Mouse (Mus musculus) right cerebral cortex, adult 2 months (tissue): ENCODE results near the gene Orai1.

Experiments
- DNase-seq, 2 experiments: peaks; one replicate each; pipeline ENCODE4 v3.0.0; 2021 to 2022; ENCODE audit warnings: low spot score in 2 of 2

The Orai1 gene

GRCm38 (mm10) chr5:123067395-123067995 lies 52.6 kb downstream of the Orai1 start:
- no peak for DNase-seq

- no peak for DNase-seq
Observed at GRCm38 (mm10) chr5:123068115-123068514, 53.2 kb downstream of the Orai1 start, which contains the start of gene Tmem120b. Gene Tmem120b (plus strand): TSS chr5:123068415.

- no peak for DNase-seq
Observed at GRCm38 (mm10) chr5:123068714-123069113, 53.8 kb downstream of the Orai1 start.

GRCm38 (mm10) chr5:123075576-123076418 lies 60.9 kb downstream of the Orai1 start:
- DNase-seq = peak; percentile 89

- DNase-seq = peak in 1 of 2 experiments; percentile 37
Observed at GRCm38 (mm10) chr5:123076419-123077281, 61.8 kb downstream of the Orai1 start.

GRCm38 (mm10) chr5:123079568-123079967 lies 64.7 kb downstream of the Orai1 start:
- DNase-seq = no peak

- DNase-seq = no peak
Observed at GRCm38 (mm10) chr5:123080041-123080440, 65.2 kb downstream of the Orai1 start.
